Mouse (Mus musculus) cortical plate, adult 2 months (tissue): ENCODE measurements around the gene Ttc7.

Source experiments
- CTCF ChIP-seq: fragments of 200-500 bp; IDR thresholded peaks from 2 replicates; pipeline ENCODE4 v1.5.1; 2011; ENCODE audit warnings: mild to moderate bottlenecking, control low read depth, low read length; ENCODE audit not compliant: insufficient read depth; ENCODE audit errors: extremely low read depth
- POLR2A ChIP-seq: fragments of 200-500 bp; IDR thresholded peaks from 2 replicates; pipeline ENCODE4 v1.6.1; 2011; ENCODE audit warnings: mild to moderate bottlenecking, low read length, control low read depth; ENCODE audit not compliant: insufficient read depth; ENCODE audit errors: extremely low read depth

GRCm38 (mm10) chr17:87289367-87289766, 6.7 kb downstream of the Ttc7 start:
- TF ChIP-seq CTCF (no peak), POLR2A (no peak)
